Mouse (Mus musculus) stomach, embryonic 15.5 days (tissue): ENCODE results near the gene Gm13277. TPM values are rescaled to one million over a fixed set of nuclear protein-coding genes. Genes with fewer than 3 reads are reported as not detected.
"Not testable (repeated sequence)": the region's sequence is repeated elsewhere in the genome, so short reads cannot be mapped to it uniquely, and the experiment has no call there.

Experiments
- ATAC-seq: fragments of 200-750 bp; cut with Nextera tagmentation; 2 replicates; pipeline ENCODE4 v1.8.0; 2017; ENCODE audit warnings: low read depth, moderate number of reproducible peaks, moderate TSS enrichment; ENCODE audit not compliant: insufficient read depth, low FRiP score
- H3K27ac ChIP-seq: fragments of 300-500 bp; sonication (generic); 2 replicates; pipeline ENCODE4 v1.5.1; 2015; ENCODE audit warnings: mild to moderate bottlenecking, inconsistent platforms
- H3K27me3 ChIP-seq: fragments of 300-500 bp; sonication (generic); replicated peaks from 2 replicates; pipeline ENCODE4 v1.6.1; 2015; ENCODE audit warnings: inconsistent platforms
- H3K36me3 ChIP-seq: fragments of 300-500 bp; sonication (generic); 2 replicates; pipeline ENCODE4 v1.6.1; 2015; ENCODE audit warnings: inconsistent platforms
- H3K4me1 ChIP-seq: fragments of 300-500 bp; sonication (generic); 2 replicates; pipeline ENCODE4 v1.6.1; 2015; ENCODE audit warnings: inconsistent platforms
- H3K4me2 ChIP-seq: fragments of 300-500 bp; sonication (generic); 2 replicates; pipeline ENCODE4 v1.6.1; 2015; ENCODE audit warnings: mild to moderate bottlenecking, inconsistent platforms
- H3K4me3 ChIP-seq: fragments of 300-500 bp; sonication (generic); replicated peaks from 2 replicates; pipeline ENCODE4 v1.5.1; 2015; ENCODE audit warnings: inconsistent platforms
- H3K9ac ChIP-seq: fragments of 300-500 bp; sonication (generic); 2 replicates; pipeline ENCODE4 v1.6.1; 2015; ENCODE audit warnings: inconsistent platforms
- H3K9me3 ChIP-seq: fragments of 300-500 bp; sonication (generic); 2 replicates; pipeline ENCODE4 v1.6.1; 2016; ENCODE audit warnings: inconsistent platforms
- WGBS: fragments of 180-500 bp; shearing (Covaris S2); methylation state at CpG from one replicate; pipeline ENCODE4 v1.1.7; 2015; 5-methylcytosine and 5-hydroxymethylcytosine counted together
- polyA plus RNA-seq: library from polyadenylated mRNA; unstranded; fragments of >200 nt; fragmentation: Nextera tagmentation; extraction: Ambion mirVana; gene quantifications from 2 replicates; pipeline ENCODE4 v1.2.1, GENCODE M21; 2015

Gene Gm13277
- polyA plus RNA-seq, 1 experiment from 2014 or later, result not detected

GRCm38 (mm10) chr4:88760431-88760830 is 28.0 kb upstream of the Gm13277 start:
- H3K4me1 ChIP-seq, H3K9ac ChIP-seq, H3K27me3 ChIP-seq, H3K9me3 ChIP-seq, ATAC-seq, H3K36me3 ChIP-seq: not testable (repeated sequence)
- H3K4me3 ChIP-seq, result peak overlapping the region; percentile 36
- H3K27ac ChIP-seq, result peak overlapping the region; percentile 71
- WGBS, result 0% methylated on average over 26 of the region's 28 CpGs
- peak overlapping the region; percentile 49 for H3K4me2 ChIP-seq

GRCm38 (mm10) chr4:88761776-88762175 is 26.7 kb upstream of the Gm13277 start:
- ATAC-seq, H3K9me3 ChIP-seq, H3K4me2 ChIP-seq, H3K36me3 ChIP-seq, H3K27me3 ChIP-seq, H3K4me3 ChIP-seq, H3K4me1 ChIP-seq, H3K9ac ChIP-seq, H3K27ac ChIP-seq: not testable (repeated sequence)
- WGBS, result 61% methylated on average over 6 of the region's 8 CpGs

GRCm38 (mm10) chr4:88762341-88762740 is 26.1 kb upstream of the Gm13277 start:
- H3K9ac ChIP-seq, H3K4me2 ChIP-seq, H3K27ac ChIP-seq, ATAC-seq, H3K9me3 ChIP-seq, H3K4me3 ChIP-seq, H3K27me3 ChIP-seq, H3K4me1 ChIP-seq, H3K36me3 ChIP-seq: not testable (repeated sequence)
- 47% methylated on average over 9 of the region's 9 CpGs for WGBS

GRCm38 (mm10) chr4:88763384-88764018 is 24.9 kb upstream of the Gm13277 start:
- H3K4me1 ChIP-seq, ATAC-seq, H3K27me3 ChIP-seq, H3K9me3 ChIP-seq, H3K9ac ChIP-seq, H3K36me3 ChIP-seq: not testable (repeated sequence)
- H3K4me2 ChIP-seq, result peak overlapping the region; percentile 51
- peak overlapping the region; percentile 69; the same call in 1 of the 2 replicates for H3K27ac ChIP-seq
- 4% methylated on average over 25 of the region's 42 CpGs for whole genome bisulfite sequencing
- H3K4me3 ChIP-seq, result peak overlapping the region; percentile 38

GRCm38 (mm10) chr4:88773534-88773933 is 14.9 kb upstream of the Gm13277 start, which contains the start of gene Gm13290:
TSS of gene Gm13290 (plus strand) at chr4:88773834.
- H3K4me1 ChIP-seq, H3K4me3 ChIP-seq, H3K9ac ChIP-seq, H3K9me3 ChIP-seq, H3K36me3 ChIP-seq, H3K27ac ChIP-seq, H3K4me2 ChIP-seq, ATAC-seq, H3K27me3 ChIP-seq: not testable (repeated sequence)
- WGBS, result no CpG with 5 or more reads among the region's 32 CpGs

- ATAC-seq, H3K9me3 ChIP-seq: not testable (repeated sequence)
- whole genome bisulfite sequencing, result no CpG with 5 or more reads among the region's 29 CpGs
These were observed 11.8 kb upstream of the Gm13277 start, which contains the start of gene Gm13289 for GRCm38 (mm10) chr4:88776622-88777021. TSS of gene Gm13289 (plus strand) at chr4:88776922.

GRCm38 (mm10) chr4:88779550-88779949 is 8.9 kb upstream of the Gm13277 start, which contains the start of gene Gm13272:
TSS of gene Gm13272 (plus strand) at chr4:88779850.
- not testable (repeated sequence) for H3K4me2 ChIP-seq, H3K4me3 ChIP-seq, H3K4me1 ChIP-seq, H3K9me3 ChIP-seq, H3K36me3 ChIP-seq, H3K27ac ChIP-seq, ATAC-seq, H3K27me3 ChIP-seq, H3K9ac ChIP-seq
- no CpG with 5 or more reads among the region's 29 CpGs for WGBS

More at GRCm38 (mm10) chr4:88776622-88777021, 11.8 kb upstream of the Gm13277 start, which contains the start of gene Gm13289:
- H3K4me3 ChIP-seq, H3K27me3 ChIP-seq, H3K9ac ChIP-seq, H3K4me2 ChIP-seq, H3K36me3 ChIP-seq, H3K4me1 ChIP-seq, H3K27ac ChIP-seq: not testable (repeated sequence)

- not testable (repeated sequence) for H3K27me3 ChIP-seq, H3K9ac ChIP-seq, H3K4me3 ChIP-seq, ATAC-seq, H3K9me3 ChIP-seq, H3K27ac ChIP-seq, H3K4me1 ChIP-seq, H3K36me3 ChIP-seq, H3K4me2 ChIP-seq
- 57% methylated on average over 16 of the region's 18 CpGs for whole genome bisulfite sequencing
These were observed 8.1 kb upstream of the Gm13277 start for GRCm38 (mm10) chr4:88780320-88780719.

- not testable (repeated sequence) for H3K4me1 ChIP-seq, H3K36me3 ChIP-seq, ATAC-seq, H3K9me3 ChIP-seq, H3K9ac ChIP-seq, H3K27me3 ChIP-seq, H3K27ac ChIP-seq
- 25% methylated on average over 5 of the region's 7 CpGs for WGBS
- H3K4me2 ChIP-seq, result peak within 1 kb of the TSS; percentile 41
- peak within 1 kb of the TSS; percentile 25; the same call in 1 of the 2 replicates for H3K4me3 ChIP-seq
These were observed 6.6 kb upstream of the Gm13277 start, which contains the start of gene Ifnz for GRCm38 (mm10) chr4:88781831-88782230. TSS of gene Ifnz (plus strand) at chr4:88782131.

GRCm38 (mm10) chr4:88782335-88782734 is 6.1 kb upstream of the Gm13277 start:
- Histone ChIP-seq H3K4me3 (peak overlapping the region; percentile 25; the same call in 1 of the 2 replicates), H3K4me2 (peak overlapping the region; percentile 41)
- H3K9me3 ChIP-seq, H3K27ac ChIP-seq, H3K36me3 ChIP-seq, H3K27me3 ChIP-seq, H3K4me1 ChIP-seq, ATAC-seq, H3K9ac ChIP-seq: not testable (repeated sequence)
- WGBS, result 0% methylated on average over 6 of the region's 31 CpGs

GRCm38 (mm10) chr4:88785409-88785808 is 3.0 kb upstream of the Gm13277 start, which contains the start of gene Gm13276:
TSS of gene Gm13276 (plus strand) at chr4:88785709.
- H3K27ac ChIP-seq, H3K9ac ChIP-seq, H3K4me3 ChIP-seq, H3K4me2 ChIP-seq, H3K27me3 ChIP-seq, H3K4me1 ChIP-seq, H3K9me3 ChIP-seq, H3K36me3 ChIP-seq, ATAC-seq: not testable (repeated sequence)
- no CpG with 5 or more reads among the region's 27 CpGs for WGBS

- no CpG with 5 or more reads among the region's 28 CpGs for WGBS
These were observed 2.8 kb downstream of the Gm13277 start, which contains the start of gene Gm13278 for GRCm38 (mm10) chr4:88791250-88791649. TSS of gene Gm13278 (plus strand) at chr4:88791550.

More at GRCm38 (mm10) chr4:88791250-88791649, 2.8 kb downstream of the Gm13277 start, which contains the start of gene Gm13278:
- not testable (repeated sequence) for H3K4me3 ChIP-seq, H3K36me3 ChIP-seq, ATAC-seq, H3K4me1 ChIP-seq, H3K9ac ChIP-seq, H3K27me3 ChIP-seq, H3K4me2 ChIP-seq, H3K27ac ChIP-seq, H3K9me3 ChIP-seq
